Mouse (Mus musculus) adrenal gland, adult 2 months (tissue): ENCODE results near the gene Ccdc157. TPM values are rescaled to one million over a fixed set of nuclear protein-coding genes. Genes with fewer than 3 reads are reported as not detected.
"Not testable (repeated sequence)": the region's sequence is repeated elsewhere in the genome, so short reads cannot be mapped to it uniquely, and the experiment has no call there.

Experiments used
- DNase-seq: peaks from one replicate; pipeline ENCODE4 v3.0.0; 2021
- long read RNA-seq: library from polyadenylated mRNA; stranded (forward); transcript quantifications from one replicate; pipeline ENCODE4 v2.0.0, GENCODE M21; 2021
- polyA plus RNA-seq: library from polyadenylated mRNA; depleted of rRNA; stranded (reverse); fragments of >200 nt; gene quantifications from 2 replicates; pipeline ENCODE4 v1.2.3, GENCODE M21; 2012; rRNA removed
- total RNA-seq, 2 experiments: library from RNA; stranded (reverse); gene quantifications; 2 replicates each; pipeline ENCODE4 v1.2.3; 2021

Gene Ccdc157
- total RNA-seq, result 10 to 100 TPM; 10.3 to 13.1 TPM
- 9.3 and 11.3 TPM in 2 replicates for polyA plus RNA-seq
- long read RNA-seq, full-length matches to known transcripts, result 1 of 5 reads
- long read RNA-seq, partial matches to known transcripts, result 2 of 5 reads
- long read RNA-seq, other reads (novel, unspliced or antisense), result 2 of 5 reads

GRCm38 (mm10) chr11:4159808-4160708 is at the start of gene Ccdc157, which contains the start of gene Sf3a1:
Gene Ccdc157, minus strand, starts transcription at chr11:4160293.
Gene Sf3a1, plus strand, starts transcription at chr11:4160350.
- peak; percentile 96 for DNase-seq

- DNase-seq, result peak; percentile 1
Observed at GRCm38 (mm10) chr11:4209556-4209955, 49.5 kb upstream of the Ccdc157 start.

GRCm38 (mm10) chr11:4207655-4208054 is 47.6 kb upstream of the Ccdc157 start:
- no peak for DNase-seq

DNA sequence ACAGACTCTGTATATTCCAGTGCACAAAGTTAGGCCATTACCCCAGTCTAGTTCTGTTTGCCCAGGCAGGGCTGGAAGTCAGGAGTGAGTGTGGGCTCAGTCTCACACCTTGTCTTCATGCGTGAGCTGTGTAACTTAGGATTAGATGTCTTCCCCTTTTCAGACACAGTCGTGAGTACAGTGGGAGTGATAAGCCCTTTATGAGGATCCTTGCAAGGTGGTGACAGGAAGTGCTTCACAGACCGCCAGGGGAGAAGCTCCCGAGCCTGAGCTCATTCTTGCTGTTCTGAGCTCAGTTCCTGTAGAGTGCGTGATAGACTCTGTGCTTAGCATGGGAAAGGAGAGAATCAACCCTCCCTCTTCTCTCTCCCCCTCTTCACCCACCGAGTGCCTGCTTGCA is 46.5 kb upstream of the Ccdc157 start:
- no peak for DNase-seq

DNA sequence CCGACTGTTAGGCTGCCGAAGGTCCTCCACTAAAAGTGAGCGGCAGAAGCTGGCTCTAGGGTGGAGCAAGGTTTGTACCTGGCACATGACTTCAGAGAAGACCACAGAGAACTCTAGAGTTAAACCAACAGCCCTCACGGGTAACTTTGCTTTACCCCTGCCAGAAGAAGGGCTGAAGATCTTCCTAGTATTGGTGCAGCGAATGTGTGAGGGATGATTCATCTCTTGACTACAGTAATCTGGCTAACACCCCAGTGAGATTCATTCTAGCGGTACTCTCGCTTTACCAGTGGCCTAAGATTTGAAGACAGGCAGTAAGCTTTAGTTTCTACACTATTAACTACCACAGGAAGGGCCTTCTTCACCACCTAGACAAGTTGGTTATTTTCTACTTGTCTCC is 45.9 kb upstream of the Ccdc157 start:
- no peak for DNase-seq

GRCm38 (mm10) chr11:4205097-4205655 is 45.1 kb upstream of the Ccdc157 start:
- no peak for DNase-seq

DNA sequence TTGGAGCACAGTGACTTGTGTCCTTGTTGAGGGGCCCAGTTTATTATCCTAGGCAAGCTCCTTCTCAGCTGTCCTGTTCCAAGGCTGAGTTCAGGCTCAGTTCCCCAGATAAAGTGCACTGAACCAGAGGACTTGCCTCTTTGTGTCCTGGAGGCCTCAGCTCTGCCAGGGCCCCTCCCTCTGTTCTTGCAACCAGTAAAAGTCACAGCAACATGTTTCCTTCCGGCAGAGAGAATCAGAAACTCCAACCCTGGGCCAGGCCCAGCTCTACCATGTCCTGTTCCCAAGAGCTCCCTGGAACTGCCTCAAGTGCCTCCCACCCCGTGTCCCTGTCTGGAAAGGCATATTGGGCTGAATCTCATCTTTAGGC is 43.6 kb upstream of the Ccdc157 start:
- DNase-seq, result peak; percentile 79

- DNase-seq, result no peak
Observed at GRCm38 (mm10) chr11:4202995-4203704, 43.1 kb upstream of the Ccdc157 start.

GRCm38 (mm10) chr11:4201981-4202700 is 42.0 kb upstream of the Ccdc157 start:
- DNase-seq, result peak; percentile 6

DNA sequence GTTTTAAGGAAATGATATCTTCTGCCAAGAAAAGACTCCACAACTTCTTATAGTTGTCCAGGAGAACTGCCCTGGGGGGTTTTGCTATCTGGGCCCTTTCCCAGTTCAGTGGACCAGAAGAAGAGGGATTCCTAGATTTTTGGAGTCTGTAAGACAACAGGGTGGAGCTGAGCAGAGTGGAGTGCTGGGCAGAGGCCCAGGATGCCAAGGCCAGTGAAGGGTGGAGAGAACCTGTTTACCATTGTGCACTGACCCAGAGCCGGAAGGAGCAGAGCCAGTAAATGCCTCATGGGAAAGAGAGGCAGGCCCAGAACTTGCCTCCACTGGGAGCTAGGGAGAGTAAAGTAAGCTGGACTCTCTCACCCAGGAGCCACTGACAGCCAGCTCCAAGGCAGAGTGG is 37.6 kb upstream of the Ccdc157 start:
- DNase-seq, result peak; percentile 68

DNA sequence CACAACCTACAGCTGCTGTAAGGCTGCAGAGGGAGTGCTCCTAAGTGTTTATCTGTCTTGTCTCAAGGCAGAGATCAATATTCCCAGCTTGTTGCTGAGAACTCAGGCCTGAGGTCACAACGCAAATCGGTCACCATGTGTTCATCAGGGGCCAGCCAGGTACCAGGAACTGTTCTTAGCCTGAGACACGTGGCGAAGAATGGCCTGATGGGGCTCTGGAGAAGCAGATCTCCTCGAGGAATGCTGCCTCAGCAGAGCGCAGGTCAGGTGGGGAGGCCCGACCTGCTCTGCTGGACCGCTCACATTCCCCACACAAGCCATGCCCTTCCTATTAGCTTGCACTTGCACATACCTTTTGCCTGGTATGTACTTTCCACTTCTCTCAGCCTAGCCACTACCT is 36.5 kb upstream of the Ccdc157 start:
- DNase-seq, result no peak

DNA sequence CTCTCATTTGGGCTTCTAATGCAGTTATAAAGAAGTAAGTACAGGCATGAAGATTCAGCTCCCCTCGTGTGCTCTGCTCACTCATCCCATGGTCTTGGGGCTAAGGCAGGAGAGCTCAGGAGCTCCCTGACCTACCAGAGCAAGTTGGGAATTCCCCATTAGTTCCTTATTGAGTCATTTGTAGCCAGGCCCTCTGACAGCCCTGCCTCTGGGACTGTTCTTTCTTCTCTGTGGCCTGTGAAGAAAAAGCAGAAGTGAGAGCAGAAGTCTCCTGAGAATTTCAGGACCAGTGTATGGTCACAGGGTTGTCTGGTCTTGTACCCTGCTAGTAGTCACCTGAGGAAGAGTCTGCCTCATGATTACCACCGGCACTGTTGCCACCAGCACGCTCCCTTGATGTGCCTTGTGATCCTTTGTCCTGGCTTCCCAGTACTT is 35.5 kb upstream of the Ccdc157 start:
- no peak for DNase-seq

DNA sequence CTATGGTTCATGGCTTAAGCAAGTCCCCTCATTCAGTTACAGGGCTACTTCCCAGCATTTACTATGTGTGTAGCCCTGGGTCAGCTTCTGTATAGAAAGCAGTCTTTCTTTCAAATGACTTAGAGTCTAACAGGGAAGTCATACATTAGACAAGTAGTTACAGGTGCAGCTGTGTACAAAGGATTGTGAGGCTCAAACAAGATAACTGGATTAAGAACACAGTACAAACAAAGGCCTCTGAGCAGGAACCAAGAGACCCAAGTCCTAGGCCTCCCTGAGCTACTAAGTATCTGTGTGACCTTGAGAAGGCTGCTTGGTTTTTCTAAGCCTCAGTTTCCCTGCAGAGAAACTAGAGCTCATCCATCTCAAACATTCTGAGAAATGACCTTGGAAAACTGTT is 33.3 kb upstream of the Ccdc157 start:
- no peak for DNase-seq

GRCm38 (mm10) chr11:4192757-4193156 is 32.7 kb upstream of the Ccdc157 start:
- DNase-seq, result no peak

DNA sequence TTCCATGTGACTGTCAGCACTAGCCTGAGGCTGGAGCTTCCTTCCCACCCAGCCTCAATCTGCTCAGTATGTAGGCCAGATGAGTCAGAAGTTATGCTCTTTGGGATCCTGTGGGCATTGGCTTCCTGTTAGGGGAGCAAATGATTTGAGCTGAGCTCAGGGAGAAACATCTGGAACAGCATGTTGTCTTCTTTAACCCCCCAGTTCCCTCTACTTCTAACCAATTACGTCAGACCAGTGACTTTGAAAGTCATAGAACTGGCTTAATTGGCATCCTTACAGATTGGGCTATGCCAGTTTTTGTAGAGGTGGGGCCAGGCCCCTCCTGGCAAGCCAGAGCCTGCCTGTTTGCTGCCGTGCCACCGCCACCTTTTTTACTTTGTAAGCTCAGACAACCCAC is 30.6 kb upstream of the Ccdc157 start:
- peak; percentile 40 for DNase-seq

GRCm38 (mm10) chr11:4189182-4189581 is 29.1 kb upstream of the Ccdc157 start:
- DNase-seq, result no peak

DNA sequence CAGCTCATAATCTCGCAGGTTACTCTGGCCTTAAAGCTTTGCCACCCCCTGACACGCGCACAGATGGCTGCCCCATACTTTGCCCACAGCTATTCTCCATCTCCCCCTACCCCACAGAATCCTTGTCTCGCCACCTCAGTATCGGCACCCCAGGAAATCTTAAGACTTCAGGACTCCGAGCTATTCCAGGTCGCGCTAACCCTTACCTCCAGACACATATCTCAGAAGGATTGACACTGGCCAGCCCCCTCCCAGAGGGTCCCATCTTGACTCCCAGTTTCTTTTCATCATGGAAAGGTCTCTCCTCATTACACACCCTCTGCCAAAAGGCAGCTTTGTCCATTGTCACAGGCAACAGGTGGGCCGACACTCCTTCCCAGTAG is 27.2 kb upstream of the Ccdc157 start:
- DNase-seq, result no peak

GRCm38 (mm10) chr11:4186486-4187317 is 26.6 kb upstream of the Ccdc157 start, which contains the start of gene Tbc1d10a:
Gene Tbc1d10a, plus strand, starts transcription at chr11:4186789.
- peak; percentile 99 for DNase-seq

- DNase-seq, result not testable (repeated sequence)
Observed at GRCm38 (mm10) chr11:4185480-4185879, 25.4 kb upstream of the Ccdc157 start.

- no peak for DNase-seq
Observed at GRCm38 (mm10) chr11:4184251-4184952, 24.3 kb upstream of the Ccdc157 start.
